Mouse (Mus musculus) hindbrain, embryonic 15.5 days (tissue): ENCODE data around the gene Pla2g2e. TPM values are rescaled to one million over a fixed set of nuclear protein-coding genes. Genes with fewer than 3 reads are reported as not detected.
"Not testable (repeated sequence)": the region's sequence is repeated elsewhere in the genome, so short reads cannot be mapped to it uniquely, and the experiment has no call there.

ENCODE experiments used
- ATAC-seq: fragments of 200-750 bp; cut with Nextera tagmentation; 2 replicates; pipeline ENCODE4 v1.8.0; 2017; ENCODE audit warnings: low read depth, moderate number of reproducible peaks, moderate TSS enrichment; ENCODE audit not compliant: low FRiP score
- H3K27ac ChIP-seq: fragments of 300-500 bp; sonication (generic); replicated peaks from 2 replicates; pipeline ENCODE4 v1.5.1; 2015; ENCODE audit warnings: mild to moderate bottlenecking, inconsistent platforms
- H3K27me3 ChIP-seq: fragments of 300-500 bp; sonication (generic); 2 replicates; pipeline ENCODE4 v1.6.1; 2015; ENCODE audit warnings: control low read depth, inconsistent platforms
- H3K36me3 ChIP-seq: fragments of 300-500 bp; sonication (generic); 2 replicates; pipeline ENCODE4 v1.6.1; 2015; ENCODE audit warnings: control low read depth, inconsistent platforms
- H3K4me1 ChIP-seq: fragments of 300-500 bp; sonication (generic); replicated peaks from 2 replicates; pipeline ENCODE4 v1.6.1; 2015; ENCODE audit warnings: control low read depth, inconsistent platforms
- H3K4me2 ChIP-seq: fragments of 300-500 bp; sonication (generic); 2 replicates; pipeline ENCODE4 v1.6.1; 2015; ENCODE audit warnings: moderate library complexity, mild to moderate bottlenecking, inconsistent platforms
- H3K4me3 ChIP-seq: fragments of 300-500 bp; sonication (generic); 2 replicates; pipeline ENCODE4 v1.5.1; 2015; ENCODE audit warnings: mild to moderate bottlenecking, inconsistent platforms
- H3K9ac ChIP-seq: fragments of 300-500 bp; sonication (generic); 2 replicates; pipeline ENCODE4 v1.6.1; 2015; ENCODE audit warnings: inconsistent platforms
- H3K9me3 ChIP-seq: fragments of 300-500 bp; sonication (generic); 2 replicates; pipeline ENCODE4 v1.6.1; 2016; ENCODE audit warnings: control low read depth, inconsistent platforms
- WGBS: fragments of 180-500 bp; shearing (Covaris S2); methylation state at CpG from one replicate; pipeline ENCODE4 v1.1.7; 2015; 5-methylcytosine and 5-hydroxymethylcytosine counted together
- polyA plus RNA-seq: library from polyadenylated mRNA; unstranded; fragments of >200 nt; fragmentation: Nextera tagmentation; extraction: Ambion mirVana; gene quantifications from 2 replicates; pipeline ENCODE4 v1.2.1, GENCODE M21; 2015

Gene Pla2g2e
- polyA plus RNA-seq, 1 experiment from 2014 or later, result not detected

GRCm38 (mm10) chr4:138884261-138884660 lies 6.5 kb downstream of the Pla2g2e start:
- H3K4me1 ChIP-seq, result peaks cover 6% of the 10 kb centered on the region; the same call in 1 of the 2 replicates
- H3K27ac ChIP-seq, result no peak overlapping the region
- H3K9ac ChIP-seq, result no peak overlapping the region
- WGBS, result 17% methylated on average over 6 of the region's 6 CpGs
- H3K9me3 ChIP-seq, result no peaks in the 10 kb centered on the region
- H3K4me3 ChIP-seq, result no peak overlapping the region
- no peaks in the 10 kb centered on the region for H3K36me3 ChIP-seq
- ATAC-seq, result peak; percentile 38; the same call in 1 of the 2 replicates
- peaks cover 6% of the 10 kb centered on the region; the same call in 1 of the 2 replicates for H3K27me3 ChIP-seq
- no peak overlapping the region for H3K4me2 ChIP-seq

- Histone ChIP-seq H3K4me1 (no peaks in the 10 kb centered on the region), H3K4me3 (no peak overlapping the region), H3K4me2 (no peak overlapping the region), H3K27ac (no peak overlapping the region), H3K9ac (no peak overlapping the region), H3K9me3 (no peaks in the 10 kb centered on the region), H3K27me3 (no peaks in the 10 kb centered on the region), H3K36me3 (peaks cover 13% of the 10 kb centered on the region; the same call in 1 of the 2 replicates)
- 57% methylated on average over 7 of the region's 7 CpGs for WGBS
- ATAC-seq, result no peak
Observed at GRCm38 (mm10) chr4:138889165-138889564, 11.4 kb downstream of the Pla2g2e start.

GRCm38 (mm10) chr4:138889635-138890034 lies 11.9 kb downstream of the Pla2g2e start:
- H3K4me1 ChIP-seq, result no peaks in the 10 kb centered on the region
- ATAC-seq, result no peak
- WGBS, result 71% methylated on average over 8 of the region's 8 CpGs
- H3K4me3 ChIP-seq, result no peak overlapping the region
- H3K9ac ChIP-seq, result no peak overlapping the region
- H3K27me3 ChIP-seq, result no peaks in the 10 kb centered on the region
- no peak overlapping the region for H3K4me2 ChIP-seq
- no peaks in the 10 kb centered on the region for H3K9me3 ChIP-seq
- H3K36me3 ChIP-seq, result peaks cover 17% of the 10 kb centered on the region
- H3K27ac ChIP-seq, result no peak overlapping the region

- 82% methylated on average over 6 of the region's 6 CpGs for WGBS
- ATAC-seq, result no peak
- H3K36me3 ChIP-seq, result peaks cover 36% of the 10 kb centered on the region
- no peak overlapping the region for H3K9ac ChIP-seq
- no peak overlapping the region for H3K4me2 ChIP-seq
- H3K9me3 ChIP-seq, result no peaks in the 10 kb centered on the region
- H3K4me3 ChIP-seq, result no peak overlapping the region
- no peak overlapping the region for H3K27ac ChIP-seq
- H3K27me3 ChIP-seq, result no peaks in the 10 kb centered on the region
- no peaks in the 10 kb centered on the region for H3K4me1 ChIP-seq
Observed at GRCm38 (mm10) chr4:138892655-138893054, 14.9 kb downstream of the Pla2g2e start.

GRCm38 (mm10) chr4:138893789-138894188 lies 16.0 kb downstream of the Pla2g2e start:
- 90% methylated on average over 11 of the region's 11 CpGs for WGBS
- ATAC-seq, result not testable (repeated sequence)
- H3K36me3 ChIP-seq, result peaks cover 36% of the 10 kb centered on the region

GRCm38 (mm10) chr4:138899361-138899760 lies 21.6 kb downstream of the Pla2g2e start:
- Histone ChIP-seq H3K9me3 (no peaks in the 10 kb centered on the region), H3K4me1 (no peaks in the 10 kb centered on the region), H3K27me3 (no peaks in the 10 kb centered on the region), H3K9ac (no peak overlapping the region), H3K27ac (no peak overlapping the region), H3K4me2 (no peak overlapping the region), H3K36me3 (peaks cover 61% of the 10 kb centered on the region), H3K4me3 (no peak overlapping the region)
- no peak for ATAC-seq
- 88% methylated on average over 7 of the region's 7 CpGs for WGBS

More at GRCm38 (mm10) chr4:138893789-138894188, 16.0 kb downstream of the Pla2g2e start:
- not testable (repeated sequence) for H3K4me3 ChIP-seq, H3K27me3 ChIP-seq, H3K27ac ChIP-seq, H3K9ac ChIP-seq, H3K9me3 ChIP-seq, H3K4me2 ChIP-seq, H3K4me1 ChIP-seq

GRCm38 (mm10) chr4:138905624-138906337 lies 28.0 kb downstream of the Pla2g2e start:
- ATAC-seq, result no peak
- Histone ChIP-seq H3K9ac (no peak overlapping the region), H3K4me3 (no peak overlapping the region), H3K9me3 (no peaks in the 10 kb centered on the region), H3K4me1 (peaks cover 4% of the 10 kb centered on the region; the same call in 1 of the 2 replicates), H3K36me3 (peaks cover 70% of the 10 kb centered on the region), H3K4me2 (no peak overlapping the region), H3K27ac (no peak overlapping the region), H3K27me3 (no peaks in the 10 kb centered on the region)
- 94% methylated on average over 18 of the region's 18 CpGs for whole genome bisulfite sequencing

GRCm38 (mm10) chr4:138913141-138913787 lies 35.5 kb downstream of the Pla2g2e start:
- no peaks in the 10 kb centered on the region for H3K9me3 ChIP-seq
- peak overlapping the region; percentile 98 for H3K4me3 ChIP-seq
- peaks cover 8% of the 10 kb centered on the region; the same call in 1 of the 2 replicates for H3K36me3 ChIP-seq
- WGBS, result 2% methylated on average over 46 of the region's 52 CpGs
- H3K4me2 ChIP-seq, result peak overlapping the region; percentile 88
- peaks cover 25% of the 10 kb centered on the region for H3K4me1 ChIP-seq
- peak overlapping the region; percentile 97 for H3K9ac ChIP-seq
- H3K27me3 ChIP-seq, result no peaks in the 10 kb centered on the region
- ATAC-seq, result peak; percentile 43
- peak overlapping the region; percentile 78 for H3K27ac ChIP-seq

- H3K4me2 ChIP-seq, result peak within 1 kb of the TSS; percentile 88
- no peaks in the 10 kb centered on the region for H3K9me3 ChIP-seq
- peak; percentile 95 for ATAC-seq
- H3K4me1 ChIP-seq, result peaks cover 25% of the 10 kb centered on the region
- peak within 1 kb of the TSS; percentile 97 for H3K9ac ChIP-seq
- under 1% methylated on average over 38 of the region's 39 CpGs for WGBS
- H3K4me3 ChIP-seq, result peak within 1 kb of the TSS; percentile 98
- no peaks in the 10 kb centered on the region for H3K27me3 ChIP-seq
- peaks cover 8% of the 10 kb centered on the region; the same call in 1 of the 2 replicates for H3K36me3 ChIP-seq
- H3K27ac ChIP-seq, result peak within 1 kb of the TSS; percentile 78
Observed at GRCm38 (mm10) chr4:138913797-138914196, 36.1 kb downstream of the Pla2g2e start, which contains the start of gene Otud3. Otud3 (minus strand) TSS chr4:138913945.

GRCm38 (mm10) chr4:138917282-138917681 lies 39.5 kb downstream of the Pla2g2e start:
- no peak overlapping the region for H3K27ac ChIP-seq
- no peaks in the 10 kb centered on the region for H3K9me3 ChIP-seq
- H3K9ac ChIP-seq, result no peak overlapping the region
- 87% methylated on average over 9 of the region's 9 CpGs for WGBS
- no peaks in the 10 kb centered on the region for H3K36me3 ChIP-seq
- peaks cover 17% of the 10 kb centered on the region for H3K4me1 ChIP-seq
- no peak overlapping the region for H3K4me2 ChIP-seq
- H3K4me3 ChIP-seq, result no peak overlapping the region
- no peaks in the 10 kb centered on the region for H3K27me3 ChIP-seq
- ATAC-seq, result no peak

- peak; percentile 67; the same call in 1 of the 2 replicates for ATAC-seq
- Histone ChIP-seq H3K4me2 (peak overlapping the region; percentile 61), H3K27me3 (no peaks in the 10 kb centered on the region), H3K4me3 (peak overlapping the region; percentile 33), H3K27ac (peak overlapping the region; percentile 23; the same call in 1 of the 2 replicates), H3K36me3 (no peaks in the 10 kb centered on the region), H3K9ac (0 out of 2 replicates have a peak overlapping the region, but pooled peaks have one; percentile 34), H3K4me1 (peaks cover 11% of the 10 kb centered on the region; the same call in 1 of the 2 replicates), H3K9me3 (no peaks in the 10 kb centered on the region)
- WGBS, result 33% methylated on average over 20 of the region's 20 CpGs
Observed at GRCm38 (mm10) chr4:138921254-138922130, 43.8 kb downstream of the Pla2g2e start.
